Mouse (Mus musculus): ENCODE measurements around the gene Nipsnap1. TPM values are rescaled to one million over a fixed set of nuclear protein-coding genes. Genes with fewer than 3 reads are reported as not detected.

Gene Nipsnap1
- polyA plus RNA-seq, 1 experiment from 2014 or later: 76.8 TPM

GRCm38 (mm10) chr11:4858416-4858815 is 15.3 kb upstream of the Nipsnap1 start:
- Histone ChIP-seq H3K4me2 (ENCODE audit: low read depth, severe bottlenecking) (no peak overlapping the region), H3K4me1 (ENCODE audit: control insufficient read depth, insufficient read depth, low read length) (no peaks in the 10 kb centered on the region; the same call in 1 of the 2 replicates), H3K27me3 (ENCODE audit: control insufficient read depth, insufficient read depth, low read length) (no peaks in the 10 kb centered on the region), H3K4me3 (ENCODE audit: low read depth, low read length) (no peak overlapping the region), H3K27ac (replicated peaks; ENCODE audit: low read depth, low read length) (no peak overlapping the region), H3K36me3 (ENCODE audit: control insufficient read depth, insufficient read depth, low read length) (no peaks in the 10 kb centered on the region), H3K9ac (ENCODE audit: low read length) (no peak overlapping the region), H3K9me3 (ENCODE audit: control insufficient read depth, low read length) (no peaks in the 10 kb centered on the region)
- WGBS: 55% methylated on average over 2 of the region's 2 CpGs
- no peak for ATAC-seq (ENCODE audit: insufficient number of reproducible peaks, low FRiP score, low TSS enrichment, low read depth)
- DNase-seq (ENCODE audit: low spot score): no peak

DNA sequence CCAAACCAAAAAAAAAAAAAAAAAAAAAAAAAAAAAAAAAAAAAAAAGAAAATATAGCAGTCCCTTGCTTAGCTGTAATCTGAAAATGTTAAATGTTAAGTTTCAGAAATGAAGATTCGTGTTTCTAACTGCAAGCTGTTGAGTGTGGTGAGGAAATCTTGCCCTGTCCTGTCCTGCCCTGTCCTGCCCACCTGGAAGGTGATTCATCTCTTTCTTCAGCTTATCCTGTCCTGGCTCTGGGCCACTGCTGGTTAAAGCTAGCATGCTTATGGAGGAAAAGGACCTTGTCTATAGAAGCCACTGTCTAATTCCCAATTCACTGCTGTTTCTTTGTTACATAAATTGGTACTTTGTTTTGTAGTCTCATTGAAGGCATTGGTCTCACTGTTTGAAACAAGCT is 12.8 kb upstream of the Nipsnap1 start:
- no peak overlapping the region for H3K9ac ChIP-seq (ENCODE audit: low read length)
- no peak overlapping the region for H3K4me3 ChIP-seq (ENCODE audit: low read depth, low read length)
- DNase-seq (ENCODE audit: low spot score) (no peak), ATAC-seq (ENCODE audit: insufficient number of reproducible peaks, low FRiP score, low TSS enrichment, low read depth) (no peak)
- H3K27me3 ChIP-seq (ENCODE audit: control insufficient read depth, insufficient read depth, low read length): no peaks in the 10 kb centered on the region
- H3K4me1 ChIP-seq (ENCODE audit: control insufficient read depth, insufficient read depth, low read length): no peaks in the 10 kb centered on the region; the same call in 1 of the 2 replicates
- no peaks in the 10 kb centered on the region for H3K9me3 ChIP-seq (ENCODE audit: control insufficient read depth, low read length)
- no peak overlapping the region for H3K4me2 ChIP-seq (ENCODE audit: low read depth, severe bottlenecking)
- WGBS: 54% methylated on average over 1 of the region's 1 CpGs
- H3K36me3 ChIP-seq (ENCODE audit: control insufficient read depth, insufficient read depth, low read length): no peaks in the 10 kb centered on the region
- no peak overlapping the region for H3K27ac ChIP-seq (replicated peaks; ENCODE audit: low read depth, low read length)

DNA sequence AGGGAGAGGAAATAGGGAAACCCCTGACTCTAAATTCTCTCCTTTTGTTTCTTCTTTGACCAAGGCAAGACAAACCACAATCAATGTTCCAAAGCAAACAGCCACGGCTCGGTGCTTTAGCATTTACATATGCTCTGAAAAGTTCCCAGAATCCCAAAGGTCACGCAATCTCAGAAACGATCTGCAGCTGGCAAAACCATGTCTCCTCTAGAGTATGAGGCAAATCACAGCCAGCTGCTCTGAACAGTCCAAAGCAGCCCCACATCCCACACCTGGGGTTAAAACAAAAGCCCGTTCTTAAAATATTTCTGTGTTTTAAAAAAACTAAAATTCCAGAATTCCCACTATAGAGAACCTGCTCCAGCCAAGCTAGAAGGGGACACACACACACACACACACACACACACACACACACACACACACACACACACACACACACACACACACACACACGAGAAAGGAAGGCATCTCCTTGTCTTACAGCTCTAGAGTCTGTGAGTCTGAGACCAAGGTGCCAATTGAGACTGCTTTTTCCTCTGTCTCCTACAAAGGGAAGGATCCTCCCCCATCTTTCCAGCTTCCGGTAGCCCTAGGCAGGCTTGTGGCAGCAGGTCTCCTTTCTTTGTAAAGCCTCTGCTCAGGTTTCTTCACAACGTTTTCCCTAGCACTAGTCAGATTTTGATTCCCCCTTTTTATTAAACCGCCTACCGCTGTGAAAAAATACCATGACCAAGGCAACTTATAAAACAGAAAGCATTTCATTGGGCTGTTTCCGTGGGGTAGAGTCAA is 11.7 kb upstream of the Nipsnap1 start:
- Histone ChIP-seq H3K4me3 (ENCODE audit: low read depth, low read length) (no peak overlapping the region), H3K9me3 (ENCODE audit: control insufficient read depth, low read length) (no peaks in the 10 kb centered on the region), H3K4me1 (ENCODE audit: control insufficient read depth, insufficient read depth, low read length) (no peaks in the 10 kb centered on the region; the same call in 1 of the 2 replicates), H3K36me3 (ENCODE audit: control insufficient read depth, insufficient read depth, low read length) (no peaks in the 10 kb centered on the region), H3K4me2 (ENCODE audit: low read depth, severe bottlenecking) (no peak overlapping the region), H3K9ac (ENCODE audit: low read length) (no peak overlapping the region), H3K27me3 (ENCODE audit: control insufficient read depth, insufficient read depth, low read length) (no peaks in the 10 kb centered on the region), H3K27ac (replicated peaks; ENCODE audit: low read depth, low read length) (no peak overlapping the region; the same call in 1 of the 2 replicates)
- 49% methylated on average over 11 of the region's 11 CpGs for WGBS
- DNase-seq (ENCODE audit: low spot score) (peak; percentile 34), ATAC-seq (ENCODE audit: insufficient number of reproducible peaks, low FRiP score, low TSS enrichment, low read depth) (no peak)

GRCm38 (mm10) chr11:4862730-4863129 is 11.0 kb upstream of the Nipsnap1 start:
- Histone ChIP-seq H3K9me3 (ENCODE audit: control insufficient read depth, low read length) (no peaks in the 10 kb centered on the region), H3K4me3 (ENCODE audit: low read depth, low read length) (no peak overlapping the region), H3K27me3 (ENCODE audit: control insufficient read depth, insufficient read depth, low read length) (no peaks in the 10 kb centered on the region), H3K4me1 (ENCODE audit: control insufficient read depth, insufficient read depth, low read length) (no peaks in the 10 kb centered on the region; the same call in 1 of the 2 replicates), H3K9ac (ENCODE audit: low read length) (no peak overlapping the region), H3K36me3 (ENCODE audit: control insufficient read depth, insufficient read depth, low read length) (no peaks in the 10 kb centered on the region), H3K4me2 (ENCODE audit: low read depth, severe bottlenecking) (no peak overlapping the region), H3K27ac (replicated peaks; ENCODE audit: low read depth, low read length) (no peak overlapping the region)
- ATAC-seq (ENCODE audit: insufficient number of reproducible peaks, low FRiP score, low TSS enrichment, low read depth) (no peak), DNase-seq (ENCODE audit: low spot score) (no peak)
- WGBS: 88% methylated on average over 1 of the region's 1 CpGs

DNA sequence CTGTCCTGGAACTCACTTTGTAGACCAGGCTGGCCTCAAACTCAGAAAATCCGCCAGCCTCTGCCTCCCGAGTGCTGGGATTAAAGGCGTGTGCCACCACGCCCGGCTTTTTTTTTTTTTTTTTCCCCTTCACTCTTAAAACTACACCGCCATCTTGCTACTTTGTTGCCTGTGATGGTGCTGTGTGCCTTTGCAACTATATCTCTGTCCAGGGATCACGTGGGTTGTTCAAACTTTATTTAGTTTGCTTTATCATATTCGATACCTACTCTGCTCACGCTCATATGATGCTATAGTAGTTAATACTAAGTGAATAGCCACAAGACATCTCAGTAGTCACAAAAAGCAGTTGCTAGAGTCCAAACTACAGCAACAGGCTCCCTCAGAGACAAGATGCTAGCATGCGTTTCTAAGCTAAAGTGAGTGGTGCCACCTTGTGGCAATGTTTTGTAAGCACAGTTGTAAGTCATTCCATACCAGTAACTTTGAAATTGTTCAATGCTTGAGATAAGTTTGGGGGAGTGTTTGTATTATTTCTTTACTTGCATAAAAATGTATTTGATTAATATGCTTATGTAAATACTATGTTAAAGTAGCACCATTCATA is 8.0 kb upstream of the Nipsnap1 start:
- no peaks in the 10 kb centered on the region for H3K27me3 ChIP-seq (ENCODE audit: control insufficient read depth, insufficient read depth, low read length)
- H3K9me3 ChIP-seq (ENCODE audit: control insufficient read depth, low read length): no peaks in the 10 kb centered on the region
- no peak overlapping the region for H3K4me3 ChIP-seq (ENCODE audit: low read depth, low read length)
- H3K27ac ChIP-seq (replicated peaks; ENCODE audit: low read depth, low read length): no peak overlapping the region
- DNase-seq (ENCODE audit: low spot score) (peak; percentile 72), ATAC-seq (ENCODE audit: insufficient number of reproducible peaks, low FRiP score, low TSS enrichment, low read depth) (no peak)
- no peak overlapping the region for H3K9ac ChIP-seq (ENCODE audit: low read length)
- H3K4me1 ChIP-seq (ENCODE audit: control insufficient read depth, insufficient read depth, low read length): no peaks in the 10 kb centered on the region; the same call in 1 of the 2 replicates
- H3K36me3 ChIP-seq (ENCODE audit: control insufficient read depth, insufficient read depth, low read length): no peaks in the 10 kb centered on the region
- H3K4me2 ChIP-seq (ENCODE audit: low read depth, severe bottlenecking): no peak overlapping the region
- 40% methylated on average over 10 of the region's 10 CpGs for WGBS

DNA sequence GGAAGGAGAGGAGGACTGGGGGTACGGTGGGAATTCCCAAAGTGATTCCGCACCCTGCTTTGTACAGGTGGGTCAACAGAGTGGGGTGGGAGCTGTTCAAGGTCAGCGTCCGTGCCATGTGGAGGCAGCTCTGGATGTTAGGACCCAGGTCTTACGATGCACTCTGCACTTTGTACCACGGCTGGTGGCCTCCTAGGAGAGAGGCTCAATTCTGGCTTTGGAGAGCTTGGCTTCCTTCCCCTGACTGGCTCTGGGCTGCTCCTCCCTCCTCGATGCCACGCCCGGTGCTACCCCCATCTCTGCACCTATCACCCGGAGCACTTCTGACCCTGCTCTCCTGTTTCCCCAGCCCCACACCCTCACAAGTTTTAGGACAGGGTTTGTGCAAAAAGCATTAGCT is 800 bp downstream of the Nipsnap1 start:
- WGBS: 3% methylated on average over 10 of the region's 10 CpGs
- no peak overlapping the region for H3K27ac ChIP-seq (replicated peaks; ENCODE audit: low read depth, low read length)
- peak; percentile 15; the same call in 1 of the 2 replicates for ATAC-seq (ENCODE audit: insufficient number of reproducible peaks, low FRiP score, low TSS enrichment, low read depth)

GRCm38 (mm10) chr11:4881087-4881486 is 7.3 kb downstream of the Nipsnap1 start:
- DNase-seq (ENCODE audit: low spot score) (no peak), ATAC-seq (ENCODE audit: insufficient number of reproducible peaks, low FRiP score, low TSS enrichment, low read depth) (no peak)
- H3K4me3 ChIP-seq (ENCODE audit: low read depth, low read length): no peak overlapping the region
- no peaks in the 10 kb centered on the region for H3K27me3 ChIP-seq (ENCODE audit: control insufficient read depth, insufficient read depth, low read length)
- H3K36me3 ChIP-seq (ENCODE audit: control insufficient read depth, insufficient read depth, low read length): peaks cover 2% of the 10 kb centered on the region; the same call in 1 of the 2 replicates
- no peak overlapping the region for H3K9ac ChIP-seq (ENCODE audit: low read length)
- no peak overlapping the region for H3K4me2 ChIP-seq (ENCODE audit: low read depth, severe bottlenecking)
- H3K4me1 ChIP-seq (ENCODE audit: control insufficient read depth, insufficient read depth, low read length): no peaks in the 10 kb centered on the region
- H3K9me3 ChIP-seq (ENCODE audit: control insufficient read depth, low read length): no peaks in the 10 kb centered on the region
- H3K27ac ChIP-seq (replicated peaks; ENCODE audit: low read depth, low read length): no peak overlapping the region
- WGBS: 75% methylated on average over 4 of the region's 4 CpGs

More for the DNA sequence above, 800 bp downstream of the Nipsnap1 start:
- no peaks in the 10 kb centered on the region for H3K9me3 ChIP-seq (ENCODE audit: control insufficient read depth, low read length)
- peaks cover 6% of the 10 kb centered on the region for H3K4me1 ChIP-seq (ENCODE audit: control insufficient read depth, insufficient read depth, low read length)
- no peaks in the 10 kb centered on the region for H3K27me3 ChIP-seq (ENCODE audit: control insufficient read depth, insufficient read depth, low read length)
- peak overlapping the region; percentile 78 for H3K9ac ChIP-seq (ENCODE audit: low read length)
- peaks cover 2% of the 10 kb centered on the region; the same call in 1 of the 2 replicates for H3K36me3 ChIP-seq (ENCODE audit: control insufficient read depth, insufficient read depth, low read length)
- H3K4me2 ChIP-seq (ENCODE audit: low read depth, severe bottlenecking): peak overlapping the region; percentile 85
- peak overlapping the region; percentile 71 for H3K4me3 ChIP-seq (ENCODE audit: low read depth, low read length)
- peak; percentile 30 for DNase-seq (ENCODE audit: low spot score)

DNA sequence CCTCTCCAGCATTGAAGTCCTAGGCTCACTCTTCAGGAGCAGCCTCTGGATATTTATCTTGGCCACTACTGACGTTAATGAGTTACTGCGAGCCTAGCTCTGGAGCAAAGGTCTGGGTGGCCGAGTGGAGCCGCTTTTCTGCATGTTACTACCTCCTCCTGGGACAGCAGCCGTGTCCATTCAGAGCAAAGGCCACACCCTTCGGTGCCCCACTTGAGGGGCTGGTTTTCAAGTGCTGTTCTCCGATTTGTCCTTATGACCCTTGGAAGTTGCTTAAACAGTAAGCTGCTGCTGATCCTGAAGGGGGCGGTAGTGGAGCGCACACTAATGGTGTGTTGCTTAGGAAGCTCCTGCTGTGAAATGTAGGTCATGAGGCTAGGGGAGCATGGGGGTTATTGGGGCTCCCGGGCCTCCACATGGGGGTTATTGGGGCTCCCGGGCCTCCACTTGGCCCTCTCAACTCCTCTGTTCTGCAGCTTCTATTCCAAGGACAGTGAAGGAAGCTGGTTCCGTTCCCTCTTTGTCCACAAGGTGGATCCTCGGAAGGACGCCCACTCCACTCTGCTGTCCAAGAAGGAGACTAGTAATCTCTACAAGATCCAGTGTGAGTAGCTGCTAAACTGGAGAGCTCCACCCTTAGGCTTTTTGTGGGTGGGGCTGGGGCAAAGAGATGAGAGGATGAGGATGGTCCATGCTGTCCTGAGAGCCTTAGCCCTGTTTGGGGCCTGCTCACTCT is 9.3 kb downstream of the Nipsnap1 start:
- Histone ChIP-seq H3K9ac (ENCODE audit: low read length) (no peak overlapping the region), H3K4me2 (ENCODE audit: low read depth, severe bottlenecking) (no peak overlapping the region), H3K27ac (replicated peaks; ENCODE audit: low read depth, low read length) (no peak overlapping the region), H3K36me3 (ENCODE audit: control insufficient read depth, insufficient read depth, low read length) (no peaks in the 10 kb centered on the region; the same call in 1 of the 2 replicates), H3K9me3 (ENCODE audit: control insufficient read depth, low read length) (no peaks in the 10 kb centered on the region), H3K4me1 (ENCODE audit: control insufficient read depth, insufficient read depth, low read length) (no peaks in the 10 kb centered on the region), H3K27me3 (ENCODE audit: control insufficient read depth, insufficient read depth, low read length) (no peaks in the 10 kb centered on the region), H3K4me3 (ENCODE audit: low read depth, low read length) (no peak overlapping the region)
- ATAC-seq (ENCODE audit: insufficient number of reproducible peaks, low FRiP score, low TSS enrichment, low read depth) (no peak), DNase-seq (ENCODE audit: low spot score) (peak; percentile 40)
- WGBS: 43% methylated on average over 14 of the region's 14 CpGs
